Mouse (Mus musculus) left cerebral cortex, adult 18-20 months (tissue): ENCODE data around the gene Gm5426. TPM values are rescaled to one million over a fixed set of nuclear protein-coding genes. Genes with fewer than 3 reads are reported as not detected.
"Not testable (repeated sequence)": the region's sequence is repeated elsewhere in the genome, so short reads cannot be mapped to it uniquely, and the experiment has no call there.

Experiments
- DNase-seq, 2 experiments: peaks; one replicate each; pipeline ENCODE4 v3.0.0; 2021 to 2022; ENCODE audit warnings: low spot score in 2 of 2, mixed read lengths in 1 of 2
- long read RNA-seq, 2 experiments: library from polyadenylated mRNA; stranded (forward); transcript quantifications; one replicate each; pipeline ENCODE4 v2.0.0; 2021
- total RNA-seq, 2 experiments: library from RNA; stranded (reverse); gene quantifications; 2 replicates each; pipeline ENCODE4 v1.2.3; 2021

The Gm5426 gene
- total RNA-seq, result not detected
- long read RNA-seq, experiment 1, result 0 reads
- long read RNA-seq, experiment 2, result 0 reads

- DNase-seq, result not testable (repeated sequence)
Measured at GRCm38 (mm10) chr10:96136451-96136850, at the start of gene Gm5426. Gene Gm5426 (plus strand): TSS chr10:96136603.

GRCm38 (mm10) chr10:96089744-96090143 lies 46.7 kb upstream of the Gm5426 start:
- DNase-seq, result no peak

- DNase-seq, result no peak
Measured at GRCm38 (mm10) chr10:96090388-96090787, 46.0 kb upstream of the Gm5426 start.

- no peak for DNase-seq
Measured at GRCm38 (mm10) chr10:96093890-96094531, 42.4 kb upstream of the Gm5426 start.

- DNase-seq, result no peak
Measured at GRCm38 (mm10) chr10:96094559-96094958, 41.8 kb upstream of the Gm5426 start.

GRCm38 (mm10) chr10:96096730-96097129 lies 39.7 kb upstream of the Gm5426 start:
- DNase-seq, result no peak

- no peak for DNase-seq
Measured at GRCm38 (mm10) chr10:96101035-96101434, 35.4 kb upstream of the Gm5426 start.

GRCm38 (mm10) chr10:96104158-96104557 lies 32.2 kb upstream of the Gm5426 start:
- DNase-seq, result no peak

GRCm38 (mm10) chr10:96104624-96105023 lies 31.8 kb upstream of the Gm5426 start:
- DNase-seq, result no peak

- DNase-seq, result no peak
Measured at GRCm38 (mm10) chr10:96105124-96105523, 31.3 kb upstream of the Gm5426 start.

- DNase-seq, result no peak
Measured at GRCm38 (mm10) chr10:96106972-96107720, 29.3 kb upstream of the Gm5426 start.

GRCm38 (mm10) chr10:96107825-96108224 lies 28.6 kb upstream of the Gm5426 start:
- no peak for DNase-seq

- no peak for DNase-seq
Measured at GRCm38 (mm10) chr10:96115325-96115724, 21.1 kb upstream of the Gm5426 start.

GRCm38 (mm10) chr10:96120821-96121220 lies 15.6 kb upstream of the Gm5426 start:
- DNase-seq, result no peak

- peak in 1 of 2 experiments; percentile 26 for DNase-seq
Measured at GRCm38 (mm10) chr10:96121249-96122010, 15.0 kb upstream of the Gm5426 start.

GRCm38 (mm10) chr10:96123885-96124284 lies 12.5 kb upstream of the Gm5426 start:
- DNase-seq, result no peak

- no peak for DNase-seq
Measured at GRCm38 (mm10) chr10:96124290-96124689, 12.1 kb upstream of the Gm5426 start.

- DNase-seq, result no peak
Measured at GRCm38 (mm10) chr10:96125771-96126454, 10.5 kb upstream of the Gm5426 start.

- DNase-seq, result no peak
Measured at GRCm38 (mm10) chr10:96129213-96129612, 7.2 kb upstream of the Gm5426 start.

GRCm38 (mm10) chr10:96130406-96130805 lies 6.0 kb upstream of the Gm5426 start:
- DNase-seq, result no peak

- DNase-seq, result no peak
Measured at GRCm38 (mm10) chr10:96131112-96131511, 5.3 kb upstream of the Gm5426 start.
